Mouse (Mus musculus) frontal cortex, postnatal 25 days (tissue): ENCODE measurements around the gene Ttc12.

Experiments
- DNase-seq, 2 experiments: peaks; one replicate each; pipeline ENCODE4 v3.0.0; 2022; ENCODE audit warnings: low spot score in 2 of 2

Ttc12 gene

GRCm38 (mm10) chr9:49488912-49489895 lies 3.2 kb upstream of the Ttc12 start:
- DNase-seq, result peak; percentile 86 to 87

- no peak for DNase-seq
Measured at GRCm38 (mm10) chr9:49488258-49488657, 2.2 kb upstream of the Ttc12 start.

- no peak for DNase-seq
Measured at GRCm38 (mm10) chr9:49487657-49487943, 1.6 kb upstream of the Ttc12 start.

GRCm38 (mm10) chr9:49486805-49487656 lies 1.0 kb upstream of the Ttc12 start:
- no peak for DNase-seq

GRCm38 (mm10) chr9:49485250-49485891 lies 654 bp downstream of the Ttc12 start:
- DNase-seq, result no peak

- no peak for DNase-seq
Measured at GRCm38 (mm10) chr9:49483316-49483715, 2.7 kb downstream of the Ttc12 start.

GRCm38 (mm10) chr9:49472126-49472525 lies 13.9 kb downstream of the Ttc12 start:
- DNase-seq, result no peak

- no peak for DNase-seq
Measured at GRCm38 (mm10) chr9:49470946-49471345, 15.1 kb downstream of the Ttc12 start.

GRCm38 (mm10) chr9:49470006-49470405 lies 16.0 kb downstream of the Ttc12 start:
- DNase-seq, result no peak

GRCm38 (mm10) chr9:49456136-49456535 lies 29.9 kb downstream of the Ttc12 start:
- no peak for DNase-seq

- DNase-seq, result no peak
Measured at GRCm38 (mm10) chr9:49452396-49452795, 33.6 kb downstream of the Ttc12 start.

- DNase-seq, result no peak
Measured at GRCm38 (mm10) chr9:49450491-49450890, 35.5 kb downstream of the Ttc12 start.

GRCm38 (mm10) chr9:49442621-49443020 lies 43.4 kb downstream of the Ttc12 start:
- no peak for DNase-seq

GRCm38 (mm10) chr9:49427478-49427877 lies 58.5 kb downstream of the Ttc12 start:
- no peak for DNase-seq

GRCm38 (mm10) chr9:49426921-49427320 lies 59.1 kb downstream of the Ttc12 start, which contains the start of gene Ankk1:
Gene Ankk1, minus strand, starts transcription at chr9:49427021.
- no peak for DNase-seq

- no peak for DNase-seq
Measured at GRCm38 (mm10) chr9:49425585-49425984, 60.4 kb downstream of the Ttc12 start.

- DNase-seq, result no peak
Measured at GRCm38 (mm10) chr9:49423866-49424265, 62.2 kb downstream of the Ttc12 start.

GRCm38 (mm10) chr9:49410621-49411020 lies 75.4 kb downstream of the Ttc12 start:
- DNase-seq, result no peak

- no peak for DNase-seq
Measured at GRCm38 (mm10) chr9:49407028-49407427, 79.0 kb downstream of the Ttc12 start.

GRCm38 (mm10) chr9:49403711-49404110 lies 82.3 kb downstream of the Ttc12 start:
- no peak for DNase-seq

- DNase-seq, result no peak
Measured at GRCm38 (mm10) chr9:49396006-49396405, 90.0 kb downstream of the Ttc12 start.

GRCm38 (mm10) chr9:49392242-49392641 lies 93.8 kb downstream of the Ttc12 start:
- no peak for DNase-seq
